Mouse (Mus musculus) embryonic facial prominence, embryonic 14.5 days (tissue): ENCODE measurements around the gene Gm45837. TPM values are rescaled to one million over a fixed set of nuclear protein-coding genes. Genes with fewer than 3 reads are reported as not detected.

Source experiments
- ATAC-seq: fragments of 200-750 bp; cut with Nextera tagmentation; 2 replicates; pipeline ENCODE4 v1.8.0; 2017; ENCODE audit warnings: low read depth, moderate number of reproducible peaks, moderate TSS enrichment
- DNase-seq: peaks from one replicate; pipeline ENCODE4 v3.0.0-alpha.2; 2015; ENCODE audit warnings: low spot score
- H3K27ac ChIP-seq: fragments of 300-500 bp; sonication (generic); replicated peaks from 2 replicates; pipeline ENCODE4 v1.5.1; 2014; ENCODE audit warnings: low read depth, mild to moderate bottlenecking, low read length, moderate library complexity
- H3K27me3 ChIP-seq: fragments of 300-500 bp; sonication (generic); replicated peaks from 2 replicates; pipeline ENCODE4 v1.6.1; 2014; ENCODE audit warnings: low read length; ENCODE audit not compliant: control insufficient read depth, insufficient read depth
- H3K36me3 ChIP-seq: fragments of 300-500 bp; sonication (generic); 2 replicates; pipeline ENCODE4 v1.6.1; 2014; ENCODE audit warnings: low read length, mixed read lengths; ENCODE audit not compliant: control insufficient read depth, insufficient read depth
- H3K4me1 ChIP-seq: fragments of 300-500 bp; sonication (generic); 2 replicates; pipeline ENCODE4 v1.6.1; 2014; ENCODE audit warnings: antibody characterized with exemption, low read length; ENCODE audit not compliant: control insufficient read depth, insufficient read depth
- H3K4me2 ChIP-seq: fragments of 300-500 bp; sonication (generic); 2 replicates; pipeline ENCODE4 v1.6.1; 2014; ENCODE audit warnings: low read depth, mild to moderate bottlenecking, low read length, moderate library complexity, mixed read lengths
- H3K4me3 ChIP-seq: fragments of 300-500 bp; sonication (generic); 2 replicates; pipeline ENCODE4 v1.5.1; 2014; ENCODE audit warnings: low read depth, mild to moderate bottlenecking, low read length
- H3K9ac ChIP-seq: fragments of 300-500 bp; sonication (generic); 2 replicates; pipeline ENCODE4 v1.6.1; 2014; ENCODE audit warnings: low read depth, mild to moderate bottlenecking, low read length, moderate library complexity, mixed read lengths
- H3K9me3 ChIP-seq: fragments of 300-500 bp; sonication (generic); 2 replicates; pipeline ENCODE4 v1.6.1; 2016; ENCODE audit warnings: low read length; ENCODE audit not compliant: control insufficient read depth
- WGBS: fragments of 180-500 bp; shearing (Covaris S2); extraction: QIAGEN DNeasy Blood & Tissue Kit; methylation state at CpG from one replicate; pipeline ENCODE4 v1.1.7; 2014; 5-methylcytosine and 5-hydroxymethylcytosine counted together
- polyA plus RNA-seq: library from polyadenylated mRNA; unstranded; fragments of >200 nt; fragmentation: Nextera tagmentation; extraction: Ambion mirVana; gene quantifications from 2 replicates; pipeline ENCODE4 v1.2.1, GENCODE M21; 2014

Gene Gm45837
- polyA plus RNA-seq, 1 experiment from 2014 or later: not detected

DNA sequence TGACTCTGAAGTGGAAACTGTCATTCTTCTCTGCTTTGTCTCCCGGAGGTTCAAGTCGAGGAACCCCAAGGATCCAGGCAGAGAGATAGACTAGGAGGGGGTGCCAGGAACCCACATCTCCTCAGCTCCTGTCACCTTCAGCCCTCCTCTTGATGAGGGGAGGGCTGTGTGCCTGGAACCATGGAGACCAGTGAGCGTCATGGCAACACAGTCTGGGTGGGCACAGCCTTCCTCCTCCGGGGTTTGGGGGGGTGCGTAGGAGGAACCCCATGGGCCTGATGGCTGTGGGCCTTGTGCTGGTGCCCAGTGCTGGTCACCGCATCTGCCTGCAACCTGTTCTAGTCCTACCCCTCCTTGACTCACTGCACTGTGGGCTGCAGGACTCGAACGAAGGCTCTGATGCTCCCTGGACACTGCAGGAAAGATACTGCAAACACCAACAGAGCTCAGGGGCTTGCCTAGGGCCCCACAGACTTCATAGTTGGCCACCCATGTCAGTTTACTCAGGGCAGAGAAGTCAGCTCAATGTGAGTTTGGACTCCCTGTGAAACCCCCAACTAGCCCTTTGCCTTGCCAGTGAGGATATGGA, 4.9 kb downstream of the Gm45837 start:
- no peak overlapping the region for H3K27ac ChIP-seq
- ATAC-seq (no peak), DNase-seq (no peak)
- no peak overlapping the region for H3K4me2 ChIP-seq
- no peak overlapping the region for H3K9ac ChIP-seq
- H3K27me3 ChIP-seq: peaks cover 8% of the 10 kb centered on the region; the same call in 1 of the 2 replicates
- WGBS: 50% methylated on average over 8 of the region's 8 CpGs
- no peaks in the 10 kb centered on the region for H3K4me1 ChIP-seq
- peaks cover 19% of the 10 kb centered on the region; the same call in 1 of the 2 replicates for H3K36me3 ChIP-seq
- no peak overlapping the region for H3K4me3 ChIP-seq
- H3K9me3 ChIP-seq: no peaks in the 10 kb centered on the region

DNA sequence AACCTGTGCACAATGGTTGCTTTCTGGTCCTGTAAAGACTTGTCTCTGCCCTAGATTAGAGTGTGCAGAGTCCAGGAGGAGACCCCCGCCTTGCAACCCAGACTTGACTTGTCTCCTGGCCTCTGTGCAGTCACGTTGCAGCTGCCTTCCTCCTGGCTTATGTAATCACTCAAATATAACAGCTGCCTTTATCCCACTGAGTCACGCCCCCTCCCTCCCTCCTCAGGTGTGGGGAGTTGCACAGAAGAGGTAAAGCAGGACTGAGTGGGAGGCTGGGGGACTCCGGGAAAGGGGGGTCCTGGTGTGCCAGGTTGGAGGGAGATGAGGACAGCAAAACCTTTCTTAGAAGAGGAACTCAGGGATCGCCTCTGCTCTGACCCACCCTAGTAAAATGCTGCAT, 5.7 kb downstream of the Gm45837 start:
- Histone ChIP-seq H3K9ac (no peak overlapping the region), H3K4me3 (no peak overlapping the region), H3K4me1 (no peaks in the 10 kb centered on the region), H3K4me2 (no peak overlapping the region), H3K36me3 (peaks cover 11% of the 10 kb centered on the region; the same call in 1 of the 2 replicates), H3K27ac (no peak overlapping the region), H3K27me3 (peaks cover 8% of the 10 kb centered on the region; the same call in 1 of the 2 replicates), H3K9me3 (no peaks in the 10 kb centered on the region)
- WGBS: 57% methylated on average over 5 of the region's 5 CpGs
- no peak for ATAC-seq
- peak; percentile 37 for DNase-seq

DNA sequence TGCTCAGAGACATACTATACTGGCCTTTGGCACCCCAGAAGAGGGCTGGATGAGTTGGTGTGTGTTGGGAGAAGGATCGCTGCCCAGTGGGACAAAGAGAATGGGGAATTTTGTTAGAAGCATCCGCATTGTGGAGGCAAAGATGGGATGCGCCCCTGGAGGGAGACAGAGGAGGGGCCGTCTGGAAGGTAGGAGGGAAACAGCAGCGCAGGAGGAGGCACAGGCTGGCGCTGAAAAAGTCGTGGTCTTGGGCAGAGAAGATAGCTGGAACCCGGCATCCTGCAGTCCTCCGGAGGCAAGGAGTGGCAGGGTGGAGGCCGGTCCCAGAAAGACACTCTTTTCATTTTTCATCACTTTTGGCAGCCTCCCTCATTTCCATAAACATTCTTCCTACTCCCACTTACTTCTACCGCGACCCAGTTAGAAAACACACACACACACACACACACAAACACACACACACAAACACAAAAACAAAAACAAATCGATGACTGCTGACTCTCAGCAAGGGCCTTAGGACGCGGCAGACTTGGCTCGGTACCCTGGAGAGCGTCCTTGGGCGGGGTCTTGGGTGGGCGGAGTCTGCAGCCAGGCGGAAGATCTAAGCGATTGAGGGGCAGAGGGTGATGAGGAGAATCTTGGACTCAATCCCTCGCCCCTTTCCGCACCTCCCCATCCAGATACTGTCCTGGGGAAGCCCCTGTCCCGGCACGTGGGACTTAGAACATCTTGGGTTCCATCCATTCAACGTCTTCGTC, 8.5 kb downstream of the Gm45837 start:
- peaks cover 8% of the 10 kb centered on the region; the same call in 1 of the 2 replicates for H3K27me3 ChIP-seq
- no peak overlapping the region for H3K9ac ChIP-seq
- peak; percentile 40 for DNase-seq
- no peak for ATAC-seq
- 5% methylated on average over 27 of the region's 27 CpGs for WGBS
- no peak overlapping the region for H3K4me2 ChIP-seq
- H3K9me3 ChIP-seq: no peaks in the 10 kb centered on the region
- H3K4me3 ChIP-seq: no peak overlapping the region
- H3K36me3 ChIP-seq: no peaks in the 10 kb centered on the region
- H3K27ac ChIP-seq: no peak overlapping the region
- H3K4me1 ChIP-seq: no peaks in the 10 kb centered on the region

DNA sequence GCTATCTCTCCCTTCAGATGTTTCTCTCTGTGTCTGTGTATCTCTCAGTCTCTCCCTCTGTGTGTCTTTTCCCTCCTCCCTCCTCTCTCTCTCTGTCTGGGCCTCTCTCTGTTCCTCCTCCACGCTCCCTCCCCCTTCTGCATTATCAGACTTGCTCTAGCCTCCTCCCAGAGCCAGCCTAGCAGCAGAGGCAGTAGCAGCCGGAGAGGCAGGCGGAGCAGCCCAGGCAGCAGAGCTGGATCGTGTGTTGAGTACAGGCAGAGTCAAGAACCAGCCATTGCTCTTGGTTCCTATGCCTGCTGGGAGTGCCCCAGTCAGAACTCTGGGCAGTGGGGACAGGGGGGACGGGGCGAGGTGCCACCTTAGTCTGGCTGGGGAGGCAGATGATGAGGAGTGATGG, 10.8 kb downstream of the Gm45837 start, which contains the start of gene Pde2a:
TSS of gene Pde2a (plus strand) at position 163 of the 400 bp plus-strand sequence.
- DNase-seq (no peak), ATAC-seq (peak; percentile 13; the same call in 1 of the 2 replicates)
- H3K4me3 ChIP-seq: no peak within 1 kb of the TSS
- 19% methylated on average over 6 of the region's 6 CpGs for WGBS
- no peak within 1 kb of the TSS for H3K27ac ChIP-seq
- H3K36me3 ChIP-seq: no peaks in the 10 kb centered on the region
- peaks cover 8% of the 10 kb centered on the region; the same call in 1 of the 2 replicates for H3K27me3 ChIP-seq
- no peaks in the 10 kb centered on the region for H3K4me1 ChIP-seq
- no peak within 1 kb of the TSS for H3K4me2 ChIP-seq
- H3K9me3 ChIP-seq: no peaks in the 10 kb centered on the region
- no peak within 1 kb of the TSS for H3K9ac ChIP-seq

DNA sequence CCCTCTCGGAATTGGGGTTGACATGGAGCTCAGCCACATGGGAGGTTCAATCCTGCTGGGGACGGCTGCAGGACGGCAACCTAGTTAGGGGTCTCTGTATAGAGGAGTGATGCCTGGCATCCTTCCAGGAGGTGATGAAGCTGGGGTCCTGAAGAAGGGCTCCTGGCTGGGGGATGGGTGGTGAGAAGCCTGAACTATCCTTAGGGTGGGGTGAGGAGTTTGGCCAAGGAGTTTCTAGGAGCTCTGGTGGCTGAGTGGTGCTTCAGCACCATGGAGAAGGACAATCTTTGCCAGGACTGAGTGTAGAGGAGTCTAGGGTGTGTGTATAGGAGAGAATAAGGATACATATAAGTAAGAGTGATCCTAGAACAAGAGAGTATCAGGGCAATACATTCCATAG, 11.4 kb downstream of the Gm45837 start:
- Histone ChIP-seq H3K9me3 (no peaks in the 10 kb centered on the region), H3K9ac (no peak overlapping the region), H3K27me3 (peaks cover 8% of the 10 kb centered on the region; the same call in 1 of the 2 replicates), H3K4me2 (no peak overlapping the region), H3K36me3 (no peaks in the 10 kb centered on the region), H3K4me3 (no peak overlapping the region), H3K4me1 (no peaks in the 10 kb centered on the region), H3K27ac (no peak overlapping the region)
- DNase-seq: peak; percentile 64
- WGBS: 31% methylated on average over 3 of the region's 3 CpGs
- ATAC-seq: 0 out of 2 replicates have a peak, but pooled peaks have one; percentile 8

DNA sequence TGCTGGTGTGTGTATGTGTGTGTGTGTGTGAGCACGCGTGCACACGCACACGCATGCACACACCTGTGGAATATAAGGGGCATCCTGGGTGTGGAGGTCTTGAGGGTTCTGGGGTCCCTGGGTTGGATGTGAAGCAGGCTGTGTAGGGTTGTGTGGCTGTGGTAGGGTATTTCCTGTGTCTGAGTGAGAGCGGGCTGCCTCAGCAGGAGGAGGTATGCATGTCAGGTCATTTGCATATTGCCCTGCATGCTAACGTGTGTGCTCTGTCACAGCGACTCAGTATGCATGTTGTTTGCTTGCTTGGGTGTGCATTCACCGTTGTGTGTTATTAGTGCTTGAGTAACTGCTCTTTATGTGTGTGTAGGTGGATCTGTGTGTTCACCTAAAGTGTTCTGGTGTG, 12.0 kb downstream of the Gm45837 start:
- Histone ChIP-seq H3K4me2 (no peak overlapping the region), H3K27me3 (peaks cover 5% of the 10 kb centered on the region; the same call in 1 of the 2 replicates), H3K27ac (no peak overlapping the region), H3K4me1 (no peaks in the 10 kb centered on the region), H3K36me3 (no peaks in the 10 kb centered on the region), H3K9ac (no peak overlapping the region), H3K4me3 (no peak overlapping the region), H3K9me3 (no peaks in the 10 kb centered on the region)
- WGBS: 83% methylated on average over 8 of the region's 8 CpGs
- ATAC-seq: no peak
- DNase-seq: no peak

DNA sequence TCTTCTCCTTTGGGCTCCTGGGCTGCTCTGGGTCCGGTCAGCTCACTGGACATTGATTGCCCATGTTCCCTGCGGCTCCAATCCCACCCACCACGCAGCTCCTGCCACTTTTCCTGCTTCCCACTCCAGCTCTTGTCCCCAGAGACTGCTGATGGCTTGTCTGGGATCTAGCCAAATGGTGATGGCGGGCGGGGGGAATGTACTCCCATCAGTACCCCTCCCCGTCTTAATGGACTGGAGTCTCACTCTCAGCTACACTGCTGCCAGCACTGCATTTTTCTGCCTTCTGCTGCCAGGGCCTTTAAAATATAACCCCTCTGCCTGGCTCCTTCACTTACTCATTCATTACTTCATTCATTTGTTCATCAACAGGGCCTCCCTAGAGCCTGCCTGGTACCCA, 13.3 kb downstream of the Gm45837 start:
- Histone ChIP-seq H3K4me2 (no peak overlapping the region), H3K27me3 (peaks cover 2% of the 10 kb centered on the region; the same call in 1 of the 2 replicates), H3K27ac (no peak overlapping the region), H3K36me3 (no peaks in the 10 kb centered on the region), H3K4me1 (no peaks in the 10 kb centered on the region), H3K9ac (no peak overlapping the region), H3K9me3 (no peaks in the 10 kb centered on the region), H3K4me3 (no peak overlapping the region)
- DNase-seq (no peak), ATAC-seq (no peak)
- WGBS: 72% methylated on average over 6 of the region's 6 CpGs

DNA sequence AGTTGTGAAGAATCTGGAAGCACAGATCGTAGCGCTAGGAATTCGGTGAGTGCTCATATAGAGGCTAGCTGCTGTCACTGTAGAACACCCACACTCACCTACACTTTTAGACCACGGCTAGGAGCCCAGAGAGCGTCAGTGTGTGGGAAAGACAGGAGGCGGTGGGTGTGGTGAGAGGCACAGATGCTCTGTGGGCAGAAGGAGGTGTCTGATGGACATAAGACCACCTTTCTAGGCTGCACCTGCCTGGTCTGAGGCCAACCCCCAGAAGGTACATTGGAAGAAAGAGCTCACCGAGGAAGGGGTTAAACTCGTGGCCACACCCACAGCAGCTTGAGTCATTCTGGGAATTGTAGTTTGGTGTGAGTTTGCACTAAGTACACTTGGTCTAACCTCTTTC, 16.0 kb downstream of the Gm45837 start:
- Histone ChIP-seq H3K36me3 (no peaks in the 10 kb centered on the region), H3K4me3 (no peak overlapping the region), H3K4me2 (no peak overlapping the region), H3K9ac (no peak overlapping the region), H3K27ac (no peak overlapping the region), H3K4me1 (no peaks in the 10 kb centered on the region), H3K27me3 (no peaks in the 10 kb centered on the region), H3K9me3 (no peaks in the 10 kb centered on the region)
- ATAC-seq: no peak
- 66% methylated on average over 8 of the region's 8 CpGs for WGBS
- no peak for DNase-seq
